Mouse (Mus musculus): ENCODE results near the gene Usb1. TPM values are rescaled to one million over a fixed set of nuclear protein-coding genes. Genes with fewer than 3 reads are reported as not detected.

The Usb1 gene
- total RNA-seq, 1 experiment = 25.9 TPM

GRCm38 (mm10) chr8:95352151-95352870, 20.2 kb downstream of the Usb1 start, which contains the start of gene Mmp15:
Mmp15 (plus strand) TSS chr8:95352268.
- peak within 1 kb of the TSS; percentile 76 for H3K9ac ChIP-seq (ENCODE audit: insufficient read depth, low read depth, low read length, poor library complexity, severe bottlenecking)
- peak within 1 kb of the TSS; percentile 83 to 94 for H3K4me3 ChIP-seq (ENCODE audit: insufficient read depth in 1 of 2, low read depth in 1 of 2, low read length in 2 of 2, poor library complexity in 1 of 2, severe bottlenecking in 1 of 2)
- DNase-seq (ENCODE audit: low read depth, low spot score) = peak; percentile 63
- in situ Hi-C loops (cut with MboI; ENCODE audit: low sequenced_read_pairs in 2 of 2, unreplicated experiment in 2 of 2) = no loop called here
- TF ChIP-seq MAFK (IDR thresholded peaks at IDR 0.05; ENCODE audit: insufficient read depth, low read depth, low read length) (no peak), CHD2 (IDR thresholded peaks at IDR 0.05; ENCODE audit: low read depth, low read length) (no peak), HCFC1 (IDR thresholded peaks at IDR 0.05; ENCODE audit: borderline replicate concordance, insufficient read depth, low read length) (no peak; the same call in 1 of the 2 replicates), ZC3H11A (IDR thresholded peaks at IDR 0.05; ENCODE audit: borderline replicate concordance, low read depth, low read length) (no peak), ZNF384 (IDR thresholded peaks at IDR 0.05; ENCODE audit: low read depth, low read length) (no peak)
- no peaks in the 10 kb centered on the region for H3K36me3 ChIP-seq (ENCODE audit: control insufficient read depth, insufficient read depth, low read length, poor library complexity, severe bottlenecking)
- no peak within 1 kb of the TSS for H3K27ac ChIP-seq (ENCODE audit: insufficient read depth, low read depth, low read length, poor library complexity, severe bottlenecking)
- peaks cover 0 to 2% of the 10 kb centered on the region in 2 experiments; a peak in 3 of 4 replicates for H3K4me1 ChIP-seq (ENCODE audit: control insufficient read depth in 2 of 2, insufficient read depth in 2 of 2, low read length in 2 of 2, poor library complexity in 1 of 2)
- no peaks in the 10 kb centered on the region for H3K9me3 ChIP-seq (ENCODE audit: control insufficient read depth, insufficient read depth, low read depth, low read length)

GRCm38 (mm10) chr8:95352871-95353866, 21.1 kb downstream of the Usb1 start:
- Histone ChIP-seq H3K4me1 (ENCODE audit: control insufficient read depth in 2 of 2, insufficient read depth in 2 of 2, low read length in 2 of 2, poor library complexity in 1 of 2) (peaks cover 0 to 2% of the 10 kb centered on the region in 2 experiments), H3K36me3 (ENCODE audit: control insufficient read depth, insufficient read depth, low read length, poor library complexity, severe bottlenecking) (no peaks in the 10 kb centered on the region), H3K4me3 (ENCODE audit: insufficient read depth in 1 of 2, low read depth in 1 of 2, low read length in 2 of 2, poor library complexity in 1 of 2, severe bottlenecking in 1 of 2) (peak overlapping the region; percentile 83 to 94), H3K9me3 (ENCODE audit: control insufficient read depth, insufficient read depth, low read depth, low read length) (no peaks in the 10 kb centered on the region), H3K27ac (ENCODE audit: insufficient read depth, low read depth, low read length, poor library complexity, severe bottlenecking) (no peak overlapping the region), H3K9ac (ENCODE audit: insufficient read depth, low read depth, low read length, poor library complexity, severe bottlenecking) (peak overlapping the region; percentile 76)
- in situ Hi-C loops (cut with MboI; ENCODE audit: low sequenced_read_pairs in 2 of 2, unreplicated experiment in 2 of 2) = no loop called here
- DNase-seq (ENCODE audit: low read depth, low spot score) = no peak
- TF ChIP-seq CHD2 (IDR thresholded peaks at IDR 0.05; ENCODE audit: low read depth, low read length) = no peak
- no peak for TF ChIP-seq ZNF384 (IDR thresholded peaks at IDR 0.05; ENCODE audit: low read depth, low read length)
- TF ChIP-seq ZC3H11A (IDR thresholded peaks at IDR 0.05; ENCODE audit: borderline replicate concordance, low read depth, low read length) = no peak
- no peak for TF ChIP-seq MAFK (IDR thresholded peaks at IDR 0.05; ENCODE audit: insufficient read depth, low read depth, low read length)
- no peak for TF ChIP-seq HCFC1 (IDR thresholded peaks at IDR 0.05; ENCODE audit: borderline replicate concordance, insufficient read depth, low read length)

GRCm38 (mm10) chr8:95354606-95355005, 22.5 kb downstream of the Usb1 start:
- H3K36me3 ChIP-seq (ENCODE audit: control insufficient read depth, insufficient read depth, low read length, poor library complexity, severe bottlenecking) = no peaks in the 10 kb centered on the region
- H3K9me3 ChIP-seq (ENCODE audit: control insufficient read depth, insufficient read depth, low read depth, low read length) = no peaks in the 10 kb centered on the region
- peaks cover 0 to 7% of the 10 kb centered on the region in 2 experiments for H3K4me1 ChIP-seq (ENCODE audit: control insufficient read depth in 2 of 2, insufficient read depth in 2 of 2, low read length in 2 of 2, poor library complexity in 1 of 2)
- DNase-seq (ENCODE audit: low read depth, low spot score) = no peak
- TF ChIP-seq MAFK (IDR thresholded peaks at IDR 0.05; ENCODE audit: insufficient read depth, low read depth, low read length) (no peak), ZC3H11A (IDR thresholded peaks at IDR 0.05; ENCODE audit: borderline replicate concordance, low read depth, low read length) (no peak), HCFC1 (IDR thresholded peaks at IDR 0.05; ENCODE audit: borderline replicate concordance, insufficient read depth, low read length) (no peak), CHD2 (IDR thresholded peaks at IDR 0.05; ENCODE audit: low read depth, low read length) (no peak), ZNF384 (IDR thresholded peaks at IDR 0.05; ENCODE audit: low read depth, low read length) (no peak)
- in situ Hi-C loops (cut with MboI; ENCODE audit: low sequenced_read_pairs in 2 of 2, unreplicated experiment in 2 of 2) = no loop called here
- no peak overlapping the region for H3K4me3 ChIP-seq (ENCODE audit: insufficient read depth in 1 of 2, low read depth in 1 of 2, low read length in 2 of 2, poor library complexity in 1 of 2, severe bottlenecking in 1 of 2)
- no peak overlapping the region for H3K27ac ChIP-seq (ENCODE audit: insufficient read depth, low read depth, low read length, poor library complexity, severe bottlenecking)
- no peak overlapping the region for H3K9ac ChIP-seq (ENCODE audit: insufficient read depth, low read depth, low read length, poor library complexity, severe bottlenecking)

DNA sequence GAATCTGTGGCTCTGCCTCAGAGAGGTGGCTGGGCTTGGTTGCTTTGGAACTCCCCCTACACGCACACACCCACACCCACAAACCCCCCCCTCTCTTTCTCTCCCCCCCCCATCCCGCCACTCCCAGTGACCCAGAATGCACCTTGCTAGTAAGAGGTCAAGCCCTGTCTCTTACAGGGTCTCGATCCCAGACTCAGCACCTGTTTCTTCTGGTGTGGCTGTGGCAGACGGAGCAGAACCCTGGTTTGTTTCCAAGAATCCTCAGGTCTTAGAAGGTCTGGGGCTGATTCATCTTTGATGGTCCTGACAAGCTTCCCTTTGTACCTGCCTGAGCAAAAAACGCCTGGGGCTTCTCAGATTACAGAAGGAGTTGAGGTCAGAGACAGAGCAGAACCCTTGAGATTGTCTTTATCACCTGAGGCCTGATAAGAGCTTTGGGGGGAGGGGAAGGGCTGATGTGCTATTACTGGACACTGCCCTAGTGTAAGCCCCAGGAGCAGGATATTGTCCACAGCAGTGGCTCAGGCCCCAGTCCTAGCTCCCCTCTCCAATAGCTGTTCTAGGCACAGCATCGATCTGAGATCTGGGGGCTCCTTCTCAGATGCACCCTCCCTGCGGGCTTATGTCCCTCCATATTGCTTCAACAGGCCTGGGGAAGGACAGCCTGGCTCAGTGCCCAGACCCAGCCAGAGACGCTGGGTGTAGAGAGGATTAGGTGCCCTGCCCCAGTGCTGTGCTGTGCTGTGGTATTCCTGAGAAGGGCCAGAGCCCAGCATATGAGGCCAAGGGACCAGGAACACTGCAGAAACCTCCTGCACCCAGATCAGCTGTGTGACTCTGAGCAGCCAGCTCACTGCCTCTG, 26.7 kb downstream of the Usb1 start:
- Histone ChIP-seq H3K27ac (ENCODE audit: insufficient read depth, low read depth, low read length, poor library complexity, severe bottlenecking) (no peak overlapping the region), H3K36me3 (ENCODE audit: control insufficient read depth, insufficient read depth, low read length, poor library complexity, severe bottlenecking) (no peaks in the 10 kb centered on the region), H3K9ac (ENCODE audit: insufficient read depth, low read depth, low read length, poor library complexity, severe bottlenecking) (no peak overlapping the region), H3K4me1 (ENCODE audit: control insufficient read depth in 2 of 2, insufficient read depth in 2 of 2, low read length in 2 of 2, poor library complexity in 1 of 2) (peaks cover 0 to 7% of the 10 kb centered on the region in 2 experiments; a peak in 3 of 4 replicates), H3K9me3 (ENCODE audit: control insufficient read depth, insufficient read depth, low read depth, low read length) (no peaks in the 10 kb centered on the region), H3K4me3 (ENCODE audit: insufficient read depth in 1 of 2, low read depth in 1 of 2, low read length in 2 of 2, poor library complexity in 1 of 2, severe bottlenecking in 1 of 2) (no peak overlapping the region)
- TF ChIP-seq ZNF384 (IDR thresholded peaks at IDR 0.05; ENCODE audit: low read depth, low read length) (no peak), CHD2 (IDR thresholded peaks at IDR 0.05; ENCODE audit: low read depth, low read length) (no peak), ZC3H11A (IDR thresholded peaks at IDR 0.05; ENCODE audit: borderline replicate concordance, low read depth, low read length) (no peak), HCFC1 (IDR thresholded peaks at IDR 0.05; ENCODE audit: borderline replicate concordance, insufficient read depth, low read length) (no peak), MAFK (IDR thresholded peaks at IDR 0.05; ENCODE audit: insufficient read depth, low read depth, low read length) (no peak)
- in situ Hi-C loops (cut with MboI; ENCODE audit: low sequenced_read_pairs in 2 of 2, unreplicated experiment in 2 of 2) = no loop called here
- no peak for DNase-seq (ENCODE audit: low read depth, low spot score)

Data from ES-E14 (cell line).